Mouse (Mus musculus) heart, embryonic 11.5 days (tissue): Measurements from ENCODE around the gene Baz2a. TPM values are rescaled to one million over a fixed set of nuclear protein-coding genes. Genes with fewer than 3 reads are reported as not detected.

Experiments
- ATAC-seq: fragments of 200-750 bp; cut with Nextera tagmentation; replicated peaks from 2 replicates; pipeline ENCODE4 v1.8.0; 2017; ENCODE audit warnings: moderate library complexity; ENCODE audit not compliant: insufficient number of reproducible peaks, low FRiP score, low TSS enrichment
- H3K27ac ChIP-seq: fragments of 300-500 bp; sonication (generic); 2 replicates; pipeline ENCODE4 v1.5.1; 2014; ENCODE audit warnings: mild to moderate bottlenecking, low read depth, low read length
- H3K27me3 ChIP-seq: fragments of 300-500 bp; sonication (generic); 2 replicates; pipeline ENCODE4 v1.6.1; 2014; ENCODE audit warnings: mild to moderate bottlenecking, low read length, mixed read lengths; ENCODE audit not compliant: control insufficient read depth, insufficient read depth
- H3K36me3 ChIP-seq: fragments of 300-500 bp; sonication (generic); 2 replicates; pipeline ENCODE4 v1.6.1; 2014; ENCODE audit warnings: mild to moderate bottlenecking, low read length, moderate library complexity, mixed read lengths; ENCODE audit not compliant: control insufficient read depth, insufficient read depth
- H3K4me1 ChIP-seq: fragments of 300-500 bp; sonication (generic); 2 replicates; pipeline ENCODE4 v1.6.1; 2014; ENCODE audit warnings: low read length; ENCODE audit not compliant: control insufficient read depth, insufficient read depth
- H3K4me2 ChIP-seq: fragments of 300-500 bp; sonication (generic); 2 replicates; pipeline ENCODE4 v1.6.1; 2014; ENCODE audit warnings: mild to moderate bottlenecking, moderate library complexity
- H3K4me3 ChIP-seq: fragments of 300-500 bp; sonication (generic); 2 replicates; pipeline ENCODE4 v1.5.1; 2014; ENCODE audit warnings: low read depth, low read length
- H3K9ac ChIP-seq: fragments of 300-500 bp; sonication (generic); 2 replicates; pipeline ENCODE4 v1.6.1; 2014; ENCODE audit warnings: mild to moderate bottlenecking, low read depth, low read length, moderate library complexity
- H3K9me3 ChIP-seq: fragments of 300-500 bp; sonication (generic); replicated peaks from 2 replicates; pipeline ENCODE4 v1.6.1; 2016; ENCODE audit warnings: low read length; ENCODE audit not compliant: control insufficient read depth
- WGBS: fragments of 180-500 bp; shearing (Covaris S2); extraction: QIAGEN DNeasy Blood & Tissue Kit; methylation state at CpG from one replicate; pipeline ENCODE4 v1.1.7; 2014; ENCODE audit not compliant: insufficient replicate concordance; 5-methylcytosine and 5-hydroxymethylcytosine counted together
- polyA plus RNA-seq: library from polyadenylated mRNA; unstranded; fragments of >200 nt; fragmentation: Nextera tagmentation; extraction: Ambion mirVana; gene quantifications from 2 replicates; pipeline ENCODE4 v1.2.1, GENCODE M21; 2014

The Baz2a gene
- polyA plus RNA-seq, 1 experiment from 2014 or later = 21.7 TPM

DNA sequence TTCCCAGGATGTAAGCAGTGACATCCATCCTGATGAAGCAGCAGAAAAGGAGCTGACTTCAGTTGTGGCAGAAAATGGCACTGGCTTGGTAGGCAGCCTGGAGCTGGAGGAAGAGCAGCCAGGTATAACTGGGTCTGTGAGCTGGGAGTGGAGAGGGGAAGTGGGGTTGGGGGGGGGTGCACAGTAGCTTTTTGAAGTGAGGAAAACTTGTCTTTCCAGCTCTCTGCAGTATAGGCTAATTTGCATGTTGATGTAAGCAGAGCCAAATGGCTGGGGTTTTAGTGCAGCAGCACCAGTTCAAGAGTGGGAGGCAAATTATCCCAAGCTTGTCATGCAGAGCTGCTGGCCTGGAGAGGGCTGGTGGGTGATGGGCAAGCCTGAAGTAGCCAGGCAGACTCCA lies 19.9 kb downstream of the Baz2a start:
- H3K4me2 ChIP-seq = no peak overlapping the region
- H3K36me3 ChIP-seq = peaks cover 25% of the 10 kb centered on the region
- H3K27ac ChIP-seq = no peak overlapping the region
- H3K9me3 ChIP-seq = no peaks in the 10 kb centered on the region
- H3K4me3 ChIP-seq = no peak overlapping the region
- H3K9ac ChIP-seq = no peak overlapping the region
- no peak for ATAC-seq
- H3K4me1 ChIP-seq = peaks cover 7% of the 10 kb centered on the region; the same call in 1 of the 2 replicates
- no peaks in the 10 kb centered on the region for H3K27me3 ChIP-seq

DNA sequence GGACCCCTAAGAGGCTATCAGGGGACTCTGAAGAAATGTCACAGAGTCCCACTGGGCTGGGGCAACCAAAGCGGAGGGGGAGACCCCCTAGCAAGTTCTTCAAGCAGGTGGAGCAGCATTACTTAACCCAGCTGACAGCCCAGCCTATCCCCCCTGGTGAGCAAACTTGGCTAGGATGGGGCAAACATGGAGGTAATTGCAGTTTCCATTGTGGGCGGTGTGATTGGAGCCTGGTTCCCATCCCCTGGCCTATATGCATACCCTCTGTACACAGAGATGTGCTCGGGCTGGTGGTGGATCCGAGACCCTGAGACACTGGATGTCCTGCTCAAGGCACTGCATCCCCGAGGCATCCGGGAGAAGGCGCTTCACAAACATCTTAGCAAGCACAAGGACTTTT lies 32.5 kb downstream of the Baz2a start:
- Histone ChIP-seq H3K4me3 (no peak overlapping the region), H3K27ac (no peak overlapping the region), H3K4me2 (no peak overlapping the region), H3K27me3 (no peaks in the 10 kb centered on the region), H3K4me1 (no peaks in the 10 kb centered on the region), H3K9me3 (no peaks in the 10 kb centered on the region), H3K36me3 (peaks cover 61% of the 10 kb centered on the region), H3K9ac (no peak overlapping the region)
- WGBS = 94% methylated on average over 7 of the region's 7 CpGs
- ATAC-seq = no peak

DNA sequence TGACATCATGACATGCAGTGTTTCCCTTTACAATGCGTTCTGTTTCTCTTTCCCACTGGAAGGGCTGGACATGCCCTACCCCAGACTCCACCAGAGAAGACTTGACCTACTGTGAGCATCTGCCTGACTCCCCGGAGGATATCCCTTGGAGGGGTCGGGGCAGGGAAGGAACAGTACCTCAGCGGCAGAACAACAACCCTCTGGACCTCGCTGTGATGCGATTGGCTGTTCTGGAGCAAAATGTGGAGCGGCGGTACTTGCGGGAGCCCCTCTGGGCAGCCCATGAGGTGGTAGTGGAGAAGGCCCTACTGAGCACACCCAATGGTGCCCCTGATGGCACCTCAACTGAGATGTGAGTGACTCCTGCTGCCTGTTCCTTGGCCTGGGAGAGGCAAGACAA lies 33.5 kb downstream of the Baz2a start:
- Histone ChIP-seq H3K36me3 (peaks cover 52% of the 10 kb centered on the region), H3K27me3 (no peaks in the 10 kb centered on the region), H3K4me2 (no peak overlapping the region), H3K27ac (no peak overlapping the region), H3K4me3 (no peak overlapping the region), H3K4me1 (no peaks in the 10 kb centered on the region), H3K9ac (no peak overlapping the region), H3K9me3 (no peaks in the 10 kb centered on the region)
- 90% methylated on average over 9 of the region's 9 CpGs for WGBS
- ATAC-seq = no peak

DNA sequence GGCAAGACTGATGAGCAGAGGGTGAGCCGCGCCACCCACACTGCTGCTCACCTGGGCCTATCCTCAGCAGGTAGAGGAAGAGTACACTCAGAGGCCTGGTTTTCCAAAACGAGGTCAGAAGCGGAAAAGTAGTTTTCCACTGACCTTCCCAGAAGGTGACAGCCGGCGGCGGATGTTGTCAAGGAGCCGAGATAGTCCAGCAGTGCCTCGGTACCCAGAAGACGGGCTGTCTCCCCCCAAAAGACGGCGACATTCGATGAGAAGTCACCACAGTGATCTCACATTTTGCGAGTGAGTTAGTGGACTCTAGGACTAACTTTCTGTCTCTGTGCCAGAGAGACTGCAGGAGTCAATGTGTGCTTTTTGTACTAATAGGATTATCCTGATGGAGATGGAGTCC lies 34.6 kb downstream of the Baz2a start:
- 86% methylated on average over 14 of the region's 14 CpGs for WGBS
- Histone ChIP-seq H3K36me3 (peaks cover 44% of the 10 kb centered on the region), H3K4me3 (no peak overlapping the region), H3K4me2 (no peak overlapping the region), H3K9me3 (no peaks in the 10 kb centered on the region), H3K9ac (no peak overlapping the region), H3K27ac (no peak overlapping the region), H3K4me1 (no peaks in the 10 kb centered on the region), H3K27me3 (no peaks in the 10 kb centered on the region)
- ATAC-seq = no peak

DNA sequence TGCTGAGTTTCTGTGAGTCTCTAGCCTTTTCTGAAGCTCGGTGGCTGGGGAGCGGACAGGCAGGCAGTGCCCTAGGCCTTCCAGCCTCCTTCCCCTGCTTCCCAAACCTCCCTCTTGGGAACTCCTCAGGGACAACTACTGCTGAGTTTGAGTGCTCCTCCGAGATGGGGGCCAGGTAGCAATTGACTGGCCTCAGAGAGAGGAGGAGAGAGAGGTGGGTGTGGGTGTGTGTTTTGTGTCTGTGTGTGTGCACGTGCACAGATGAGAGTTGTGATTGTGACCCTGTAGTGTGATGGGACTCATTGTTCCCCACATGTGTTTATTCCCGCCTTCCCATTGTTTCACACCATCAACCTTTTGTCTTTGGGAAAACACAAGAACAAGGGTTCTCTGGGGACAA lies 36.1 kb downstream of the Baz2a start:
- H3K9ac ChIP-seq = no peak overlapping the region
- H3K9me3 ChIP-seq = no peaks in the 10 kb centered on the region
- 70% methylated on average over 5 of the region's 5 CpGs for WGBS
- H3K4me1 ChIP-seq = no peaks in the 10 kb centered on the region
- no peak for ATAC-seq
- no peaks in the 10 kb centered on the region for H3K27me3 ChIP-seq
- H3K4me2 ChIP-seq = no peak overlapping the region
- no peak overlapping the region for H3K4me3 ChIP-seq
- H3K27ac ChIP-seq = no peak overlapping the region
- H3K36me3 ChIP-seq = peaks cover 31% of the 10 kb centered on the region

DNA sequence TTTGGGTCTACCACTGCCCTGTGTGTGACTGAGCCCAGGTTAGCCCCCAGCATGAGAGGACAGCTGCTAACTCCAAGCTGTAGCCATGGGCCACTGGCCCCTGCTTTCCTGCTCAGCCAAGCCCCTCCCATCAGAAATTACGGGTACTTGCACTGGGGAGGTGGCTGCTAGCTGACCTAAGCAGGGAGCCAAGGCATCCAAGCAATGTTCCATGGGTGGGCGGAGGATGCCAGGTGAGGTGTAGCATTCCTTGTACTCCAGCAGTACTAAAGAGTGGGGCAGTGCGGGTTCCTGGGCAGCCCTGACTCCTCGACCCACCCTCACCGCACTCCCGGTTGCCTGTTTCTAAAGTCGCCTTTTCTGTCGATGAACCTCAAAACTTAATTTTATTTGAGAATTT lies 36.8 kb downstream of the Baz2a start:
- Histone ChIP-seq H3K9me3 (no peaks in the 10 kb centered on the region), H3K27ac (no peak overlapping the region), H3K36me3 (peaks cover 30% of the 10 kb centered on the region), H3K9ac (no peak overlapping the region), H3K4me1 (no peaks in the 10 kb centered on the region), H3K27me3 (no peaks in the 10 kb centered on the region), H3K4me2 (no peak overlapping the region), H3K4me3 (no peak overlapping the region)
- ATAC-seq = no peak
- 83% methylated on average over 8 of the region's 8 CpGs for WGBS

DNA sequence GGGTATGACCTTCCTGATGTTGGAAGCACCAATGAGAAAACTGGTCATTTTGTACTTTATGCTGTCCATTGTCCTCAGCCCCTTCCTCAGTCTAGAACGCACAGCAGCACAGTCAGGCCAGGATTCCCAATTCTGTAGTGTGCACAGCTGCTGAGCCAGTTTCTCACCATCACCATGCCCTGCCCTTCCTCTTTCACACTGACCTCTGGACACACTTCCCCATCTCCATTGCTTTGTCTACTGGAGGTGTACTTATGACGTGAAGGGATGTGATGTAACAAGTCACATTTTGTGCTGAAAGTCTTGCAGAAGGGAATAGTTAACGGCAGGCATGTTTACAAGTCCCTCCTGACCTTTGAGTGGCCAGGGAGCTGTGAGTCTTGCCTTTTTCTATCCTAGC lies 39.9 kb downstream of the Baz2a start:
- ATAC-seq = no peak
- no peak overlapping the region for H3K4me2 ChIP-seq

DNA sequence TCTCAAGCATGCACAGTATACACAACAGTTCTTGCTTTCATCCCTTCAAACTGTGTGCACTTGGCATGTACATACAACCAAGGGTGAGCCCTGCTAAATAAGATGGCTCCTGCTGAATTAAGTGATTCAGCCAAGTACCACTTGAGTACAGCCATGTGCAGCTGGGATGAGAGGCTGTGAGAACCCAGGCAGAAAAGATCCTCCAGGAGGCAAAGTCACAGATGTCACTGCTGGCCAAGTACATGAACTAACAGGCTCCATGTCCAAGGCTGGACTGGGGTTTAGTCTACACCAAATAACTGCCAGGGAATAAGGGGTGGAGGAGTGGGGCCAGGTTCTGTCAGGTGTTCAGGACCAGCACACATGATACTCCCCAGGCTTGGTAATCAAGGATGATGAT lies 40.4 kb downstream of the Baz2a start:
- H3K27ac ChIP-seq = no peak overlapping the region
- no peak overlapping the region for H3K9ac ChIP-seq
- no peak overlapping the region for H3K4me2 ChIP-seq
- no peaks in the 10 kb centered on the region for H3K27me3 ChIP-seq
- H3K4me1 ChIP-seq = no peaks in the 10 kb centered on the region
- H3K4me3 ChIP-seq = no peak overlapping the region
- no peaks in the 10 kb centered on the region for H3K9me3 ChIP-seq
- ATAC-seq = no peak
- peaks cover 13% of the 10 kb centered on the region; the same call in 1 of the 2 replicates for H3K36me3 ChIP-seq

More for the DNA sequence above, 39.9 kb downstream of the Baz2a start:
- H3K9me3 ChIP-seq = no peaks in the 10 kb centered on the region
- H3K4me1 ChIP-seq = no peaks in the 10 kb centered on the region
- H3K4me3 ChIP-seq = no peak overlapping the region
- H3K27ac ChIP-seq = no peak overlapping the region
- no peaks in the 10 kb centered on the region for H3K27me3 ChIP-seq
- WGBS = 81% methylated on average over 3 of the region's 3 CpGs
- H3K36me3 ChIP-seq = peaks cover 13% of the 10 kb centered on the region; the same call in 1 of the 2 replicates
- no peak overlapping the region for H3K9ac ChIP-seq

DNA sequence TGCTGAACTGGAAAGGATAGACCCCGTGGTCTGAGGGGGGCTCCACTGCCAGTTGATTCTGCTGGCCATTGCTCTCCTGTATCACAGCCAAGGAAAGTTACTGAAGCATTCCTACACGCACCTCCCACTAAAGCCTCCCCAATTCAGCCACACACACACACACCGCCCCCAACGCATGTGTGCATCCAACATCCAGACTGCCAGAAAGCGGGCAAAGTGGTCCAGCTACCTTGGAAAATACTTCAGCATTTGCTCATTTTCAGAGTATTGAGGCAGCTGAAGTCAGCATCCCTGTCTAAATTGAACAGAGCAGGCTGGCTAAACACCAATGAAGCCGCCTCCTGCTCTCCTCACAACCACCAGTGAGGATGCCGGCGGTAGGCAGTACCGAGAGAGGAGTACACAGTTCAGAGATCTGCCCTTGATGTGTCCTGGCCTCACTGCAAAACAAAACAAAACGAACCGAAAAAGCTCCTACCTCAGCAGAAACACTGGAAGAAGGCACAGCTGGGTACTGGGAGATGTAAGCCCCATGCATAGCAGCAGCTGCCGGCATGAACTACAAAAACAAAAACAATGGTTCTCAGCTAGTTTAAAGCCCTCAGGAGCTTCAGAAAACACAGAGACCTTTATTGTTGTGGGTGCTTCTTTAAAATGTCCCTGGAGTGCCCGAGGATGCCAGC lies 42.4 kb downstream of the Baz2a start:
- Histone ChIP-seq H3K27me3 (no peaks in the 10 kb centered on the region), H3K36me3 (peaks cover 15% of the 10 kb centered on the region), H3K4me3 (no peak overlapping the region), H3K9ac (no peak overlapping the region), H3K4me1 (no peaks in the 10 kb centered on the region), H3K4me2 (no peak overlapping the region), H3K27ac (no peak overlapping the region), H3K9me3 (no peaks in the 10 kb centered on the region)
- 62% methylated on average over 13 of the region's 13 CpGs for WGBS
- ATAC-seq = no peak
